Mouse (Mus musculus) erythroid progenitor cell, adult 5-6 weeks (primary cell): ENCODE measurements around the gene Vgll4. TPM values are rescaled to one million over a fixed set of nuclear protein-coding genes. Genes with fewer than 3 reads are reported as not detected.

Experiments
- ATAC-seq: replicated peaks from 2 replicates; pipeline ENCODE4 v1.8.0; 2016; ENCODE audit warnings: moderate number of reproducible peaks, mild to moderate bottlenecking, moderate TSS enrichment, inconsistent platforms; ENCODE audit not compliant: poor library complexity, low FRiP score, severe bottlenecking
- total RNA-seq, 2 experiments: library from RNA; stranded (forward) in 1 of 2; stranded (reverse) in 1 of 2; fragments of 150-400 nt in 1 of 2; fragments of 186-747, 209-891 nt in 1 of 2; gene quantifications; 2 replicates each; pipeline versions ENCODE4 v1.2.3 to v1.2.4; 2015 to 2017; ENCODE audit warnings: low replicate concordance in 2 of 2

Vgll4 gene
- total RNA-seq, 2 experiments from 2014 or later = 3.3 to 6.7 TPM

- no peak for ATAC-seq
Measured at GRCm38 (mm10) chr6:114829660-114830438, 139.9 kb downstream of the Vgll4 start.

GRCm38 (mm10) chr6:114826889-114827288 is 142.9 kb downstream of the Vgll4 start:
- no peak for ATAC-seq

GRCm38 (mm10) chr6:114821646-114822045 is 148.1 kb downstream of the Vgll4 start:
- no peak for ATAC-seq

GRCm38 (mm10) chr6:114819971-114820481 is 149.8 kb downstream of the Vgll4 start:
- ATAC-seq = no peak

- no peak for ATAC-seq
Measured at GRCm38 (mm10) chr6:114818471-114818870, 151.3 kb downstream of the Vgll4 start.

- ATAC-seq = no peak
Measured at GRCm38 (mm10) chr6:114817948-114818347, 151.8 kb downstream of the Vgll4 start.

GRCm38 (mm10) chr6:114814882-114815650 is 154.7 kb downstream of the Vgll4 start:
- ATAC-seq = no peak

GRCm38 (mm10) chr6:114814199-114814881 is 155.5 kb downstream of the Vgll4 start:
- ATAC-seq = no peak

- ATAC-seq = no peak
Measured at GRCm38 (mm10) chr6:114812779-114813178, 157.0 kb downstream of the Vgll4 start.

GRCm38 (mm10) chr6:114812322-114812721 is 157.5 kb downstream of the Vgll4 start:
- ATAC-seq = no peak

Other genes starting within 250 kb of the Vgll4 start
- 4.0 and 25.2 TPM in 2 replicates for gene Tamm41, start 67.9 kb upstream of the Vgll4 start, total RNA-seq (2015; ENCODE audit: low replicate concordance)
- gene Tamm41, start 67.9 kb upstream of the Vgll4 start, total RNA-seq (2017; ENCODE audit: low replicate concordance) = 3.2 and 9.8 TPM in 2 replicates
- gene Syn2, start 164.9 kb upstream of the Vgll4 start, total RNA-seq (2015; ENCODE audit: low replicate concordance) = not detected in 2 replicates
- not detected in 2 replicates for gene Syn2, start 164.9 kb upstream of the Vgll4 start, total RNA-seq (2017; ENCODE audit: low replicate concordance)